Mouse (Mus musculus) limb, embryonic 14.5 days (tissue): ENCODE measurements around the gene Poc1a. TPM values are rescaled to one million over a fixed set of nuclear protein-coding genes. Genes with fewer than 3 reads are reported as not detected.

Source experiments
- ATAC-seq: fragments of 200-750 bp; cut with Nextera tagmentation; 2 replicates; pipeline ENCODE4 v1.8.0; 2017; ENCODE audit warnings: low read depth, moderate number of reproducible peaks, moderate TSS enrichment; ENCODE audit not compliant: low FRiP score
- DNase-seq: peaks from one replicate; pipeline ENCODE4 v3.0.0-alpha.2; 2015; ENCODE audit warnings: low spot score
- H3K27ac ChIP-seq: fragments of 300-500 bp; sonication (generic); replicated peaks from 2 replicates; pipeline ENCODE4 v1.5.1; 2014; ENCODE audit warnings: low read depth, mild to moderate bottlenecking, low read length, moderate library complexity, mixed read lengths
- H3K27me3 ChIP-seq: fragments of 300-500 bp; sonication (generic); 2 replicates; pipeline ENCODE4 v1.6.1; 2014; ENCODE audit warnings: low read length, mixed read lengths; ENCODE audit not compliant: control insufficient read depth, insufficient read depth
- H3K36me3 ChIP-seq: fragments of 300-500 bp; sonication (generic); 2 replicates; pipeline ENCODE4 v1.6.1; 2014; ENCODE audit warnings: mild to moderate bottlenecking, low read length, moderate library complexity, mixed read lengths; ENCODE audit not compliant: control insufficient read depth, insufficient read depth
- H3K4me1 ChIP-seq: fragments of 300-500 bp; sonication (generic); 2 replicates; pipeline ENCODE4 v1.6.1; 2014; ENCODE audit warnings: antibody characterized with exemption, low read length, mixed read lengths; ENCODE audit not compliant: control insufficient read depth, insufficient read depth
- H3K4me2 ChIP-seq: fragments of 300-500 bp; sonication (generic); replicated peaks from 2 replicates; pipeline ENCODE4 v1.6.1; 2014; ENCODE audit warnings: low read depth, mild to moderate bottlenecking, low read length, moderate library complexity; ENCODE audit not compliant: severe bottlenecking
- H3K4me3 ChIP-seq: fragments of 300-500 bp; sonication (generic); replicated peaks from 2 replicates; pipeline ENCODE4 v1.5.1; 2014; ENCODE audit warnings: low read length
- H3K9ac ChIP-seq: fragments of 300-500 bp; sonication (generic); 2 replicates; pipeline ENCODE4 v1.6.1; 2014; ENCODE audit warnings: mild to moderate bottlenecking, low read depth, low read length, moderate library complexity; ENCODE audit not compliant: severe bottlenecking
- H3K9me3 ChIP-seq: fragments of 300-500 bp; sonication (generic); 2 replicates; pipeline ENCODE4 v1.6.1; 2016; ENCODE audit warnings: low read length; ENCODE audit not compliant: control insufficient read depth
- POLR2A ChIP-seq: fragments of 200-500 bp; IDR thresholded peaks from 2 replicates; pipeline ENCODE4 v1.8.0; 2012; ENCODE audit warnings: inconsistent platforms, mild to moderate bottlenecking, moderate library complexity, borderline replicate concordance; ENCODE audit not compliant: insufficient read depth, insufficient read length; ENCODE audit errors: extremely low read depth
- WGBS: fragments of 180-500 bp; shearing (Covaris S2); extraction: QIAGEN DNeasy Blood & Tissue Kit; methylation state at CpG from one replicate; pipeline ENCODE4 v1.1.7; 2014; 5-methylcytosine and 5-hydroxymethylcytosine counted together
- polyA plus RNA-seq, 2 experiments: library from polyadenylated mRNA; depleted of rRNA in 1 of 2; stranded (reverse) in 1 of 2; unstranded in 1 of 2; fragments of >200 nt; fragmentation: Nextera tagmentation in 1 of 2; extraction: Ambion mirVana in 1 of 2; gene quantifications; 2 replicates each; pipeline versions ENCODE4 v1.2.1 to v1.2.3; 2012 to 2014

Gene Poc1a
- polyA plus RNA-seq, 2 experiments, result 20.1 to 20.2 TPM

GRCm38 (mm10) chr9:106312950-106313360 lies 32.1 kb downstream of the Poc1a start:
- no peaks in the 10 kb centered on the region for H3K9me3 ChIP-seq
- no peak overlapping the region for H3K27ac ChIP-seq
- TF ChIP-seq POLR2A, result no peak
- peaks cover 4% of the 10 kb centered on the region; the same call in 1 of the 2 replicates for H3K36me3 ChIP-seq
- 95% methylated on average over 7 of the region's 7 CpGs for WGBS
- no peak overlapping the region for H3K9ac ChIP-seq
- H3K27me3 ChIP-seq, result no peaks in the 10 kb centered on the region
- 0 out of 2 replicates have a peak, but pooled peaks cover 3% of the 10 kb centered on the region for H3K4me1 ChIP-seq
- ATAC-seq (no peak), DNase-seq (no peak)
- H3K4me3 ChIP-seq, result no peak overlapping the region
- H3K4me2 ChIP-seq, result no peak overlapping the region

DNA sequence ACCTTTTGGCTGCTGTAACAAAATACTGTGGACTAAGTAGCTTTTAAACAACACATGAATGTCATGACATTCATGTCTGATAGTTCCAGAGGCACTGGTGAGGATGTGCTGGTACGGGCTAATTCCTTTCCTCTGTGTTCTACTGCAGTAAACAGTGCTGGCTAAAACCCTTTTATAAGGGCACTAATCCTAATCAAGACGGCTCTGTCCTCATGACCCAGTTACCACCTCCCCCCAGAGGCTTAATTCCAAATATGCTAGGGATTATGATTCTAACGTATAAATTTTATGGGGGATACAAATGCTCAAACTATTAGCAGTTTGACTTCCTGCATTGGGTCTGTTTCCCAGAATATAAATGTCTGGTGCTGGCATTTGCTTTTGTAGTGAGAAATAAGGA lies 33.3 kb downstream of the Poc1a start:
- H3K27me3 ChIP-seq, result no peaks in the 10 kb centered on the region
- H3K27ac ChIP-seq, result no peak overlapping the region
- no peaks in the 10 kb centered on the region for H3K9me3 ChIP-seq
- peaks cover 4% of the 10 kb centered on the region; the same call in 1 of the 2 replicates for H3K36me3 ChIP-seq
- H3K9ac ChIP-seq, result no peak overlapping the region
- WGBS, result 35% methylated on average over 3 of the region's 3 CpGs
- DNase-seq, result no peak
- H3K4me3 ChIP-seq, result no peak overlapping the region
- no peak for ATAC-seq
- peaks cover 6% of the 10 kb centered on the region; the same call in 1 of the 2 replicates for H3K4me1 ChIP-seq
- no peak for TF ChIP-seq POLR2A
- H3K4me2 ChIP-seq, result no peak overlapping the region

DNA sequence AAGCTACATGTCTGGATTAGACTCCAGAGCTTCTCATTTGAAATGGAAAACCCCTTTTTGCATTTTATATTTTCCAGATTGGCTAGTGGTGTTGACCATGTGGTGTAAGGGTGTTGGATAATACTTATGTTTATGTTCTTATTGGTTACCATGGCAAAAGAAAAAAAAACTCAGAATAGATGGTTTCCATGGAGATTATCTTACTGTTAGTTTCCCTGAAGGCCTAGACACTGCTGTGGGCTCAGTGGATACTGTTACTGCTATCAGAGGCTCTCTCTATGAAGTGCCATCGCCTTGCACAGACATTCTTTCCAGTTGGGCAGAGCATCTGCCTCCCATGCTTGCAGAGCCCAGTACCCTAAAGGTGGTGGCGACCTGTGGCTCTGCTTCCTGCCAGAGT lies 37.2 kb downstream of the Poc1a start:
- Histone ChIP-seq H3K36me3 (no peaks in the 10 kb centered on the region; the same call in 1 of the 2 replicates), H3K4me2 (no peak overlapping the region), H3K9ac (no peak overlapping the region), H3K9me3 (no peaks in the 10 kb centered on the region), H3K4me3 (no peak overlapping the region), H3K27me3 (no peaks in the 10 kb centered on the region), H3K4me1 (peaks cover 32% of the 10 kb centered on the region), H3K27ac (no peak overlapping the region)
- WGBS, result 88% methylated on average over 2 of the region's 2 CpGs
- DNase-seq (no peak), ATAC-seq (no peak)
- no peak for TF ChIP-seq POLR2A

- no peak overlapping the region for H3K9ac ChIP-seq
- no peaks in the 10 kb centered on the region for H3K9me3 ChIP-seq
- H3K4me3 ChIP-seq, result no peak overlapping the region
- H3K36me3 ChIP-seq, result no peaks in the 10 kb centered on the region; the same call in 1 of the 2 replicates
- no peak for TF ChIP-seq POLR2A
- H3K4me2 ChIP-seq, result no peak overlapping the region
- DNase-seq, result no peak
- 59% methylated on average over 2 of the region's 2 CpGs for WGBS
- no peaks in the 10 kb centered on the region for H3K27me3 ChIP-seq
- peak overlapping the region; percentile 10; the same call in 1 of the 2 replicates for H3K27ac ChIP-seq
- peaks cover 34% of the 10 kb centered on the region for H3K4me1 ChIP-seq
- no peak for ATAC-seq
These were observed 38.2 kb downstream of the Poc1a start for GRCm38 (mm10) chr9:106319095-106319494.

DNA sequence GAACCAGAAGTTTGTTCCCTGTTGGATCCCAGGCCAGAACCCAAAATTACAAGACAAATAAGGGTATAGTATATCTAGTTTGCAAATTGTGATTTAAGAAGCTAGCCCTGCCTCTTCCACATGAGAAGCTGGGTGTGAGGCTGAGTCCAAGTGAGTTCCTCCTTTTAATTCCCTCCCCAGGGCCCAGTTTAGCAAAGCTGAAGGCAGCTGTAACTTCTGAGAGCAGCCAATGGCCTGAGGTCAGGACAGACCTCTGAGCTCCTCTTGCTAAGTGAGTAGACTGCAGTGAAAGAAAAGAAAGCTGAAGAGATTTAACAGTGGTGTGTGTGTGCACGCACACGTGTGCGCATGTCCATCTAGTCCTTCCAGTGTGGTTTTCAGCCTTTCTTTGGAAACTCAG lies 41.6 kb downstream of the Poc1a start:
- peak; percentile 68 for ATAC-seq
- Histone ChIP-seq H3K36me3 (no peaks in the 10 kb centered on the region; the same call in 1 of the 2 replicates), H3K9me3 (no peaks in the 10 kb centered on the region), H3K27ac (peak overlapping the region; percentile 56), H3K27me3 (no peaks in the 10 kb centered on the region), H3K4me2 (no peak overlapping the region), H3K4me1 (peaks cover 38% of the 10 kb centered on the region), H3K9ac (0 out of 2 replicates have a peak overlapping the region, but pooled peaks have one; percentile 13), H3K4me3 (no peak overlapping the region)
- TF ChIP-seq POLR2A, result no peak
- 64% methylated on average over 3 of the region's 3 CpGs for WGBS
- peak; percentile 62 for DNase-seq
